Mouse (Mus musculus) CH12.LX (cell line): ENCODE measurements at regions not wholly inside any gene's neighbourhood (a gene's known extent, or its start where the extent isn't known, plus 50 kb on each side); places are given as distances from the start of the nearest gene placed in this dataset.

Experiments
- DNase-seq: peaks from one replicate; pipeline ENCODE4 v3.0.0-alpha.2; 2013; ENCODE audit errors: extremely low read depth
- H3K27ac ChIP-seq: 2 replicates; pipeline ENCODE4 v1.5.1; 2012; ENCODE audit warnings: low read depth, mild to moderate bottlenecking, control low read depth, moderate library complexity; ENCODE audit not compliant: insufficient read depth
- H3K27me3 ChIP-seq: replicated peaks from 2 replicates; pipeline ENCODE3; 2012; ENCODE audit warnings: inconsistent platforms
- H3K36me3 ChIP-seq, 2 experiments: replicated peaks in 1 of 2; 2 replicates each; pipeline versions ENCODE3 to v1.6.1; 2012; ENCODE audit warnings: inconsistent platforms in 1 of 2, low read length in 1 of 2, mild to moderate bottlenecking in 1 of 2, mixed read lengths in 1 of 2, moderate library complexity in 1 of 2; ENCODE audit not compliant: control insufficient read depth in 1 of 2, insufficient read depth in 1 of 2
- H3K4me1 ChIP-seq, 2 experiments: 2 replicates each; pipeline ENCODE4 v1.6.1; 2012; ENCODE audit warnings: inconsistent platforms in 1 of 2, moderate library complexity in 1 of 2; ENCODE audit not compliant: insufficient read depth in 2 of 2, control insufficient read depth in 1 of 2
- H3K4me2 ChIP-seq: 2 replicates; pipeline ENCODE4 v1.6.1; 2012; ENCODE audit warnings: low read depth, mild to moderate bottlenecking, control low read depth; ENCODE audit not compliant: poor library complexity, insufficient read depth, severe bottlenecking
- H3K4me3 ChIP-seq, 3 experiments: fragments of 150-350 bp in 1 of 3; sonication (generic) in 1 of 3; replicated peaks in 1 of 3; 2 replicates each; pipeline versions ENCODE3 to v1.5.1; 2011 to 2012; ENCODE audit warnings: low read depth in 2 of 3, low read length in 2 of 3, mild to moderate bottlenecking in 2 of 3, moderate library complexity in 2 of 3, control low read depth in 1 of 3, improper control_type of control experiment in 1 of 3, inconsistent platforms in 1 of 3, mixed read lengths in 1 of 3; ENCODE audit not compliant: poor library complexity in 1 of 3
- H3K79me2 ChIP-seq: replicated peaks from 2 replicates; pipeline ENCODE4 v1.6.1; 2012; ENCODE audit warnings: mild to moderate bottlenecking, moderate library complexity; ENCODE audit not compliant: control insufficient read depth, poor library complexity, insufficient read depth, severe bottlenecking; ENCODE audit errors: extremely low read depth
- H3K9ac ChIP-seq: 2 replicates; pipeline ENCODE4 v1.6.1; 2012; ENCODE audit warnings: low read depth, mild to moderate bottlenecking, control low read depth, moderate library complexity; ENCODE audit not compliant: insufficient read depth
- H3K9me3 ChIP-seq: replicated peaks from 2 replicates; pipeline ENCODE3; 2012; ENCODE audit warnings: low read length, inconsistent platforms, mixed read lengths
- CHD1 ChIP-seq: IDR thresholded peaks from 2 replicates; pipeline ENCODE4 v1.6.1; 2012; ENCODE audit warnings: low read depth, low read length, improper control_type of control experiment, inconsistent platforms
- CHD2 ChIP-seq: IDR thresholded peaks from 2 replicates; pipeline ENCODE4 v1.6.1; 2011; ENCODE audit warnings: low read length, improper control_type of control experiment
- CTCF ChIP-seq, 2 experiments: IDR thresholded peaks in 1 of 2; conservative IDR thresholded peaks in 1 of 2; 2 replicates each; pipeline ENCODE4 v1.5.1; 2011 to 2012; ENCODE audit warnings: low read depth in 2 of 2, low read length in 2 of 2, improper control_type of control experiment in 1 of 2, inconsistent platforms in 1 of 2, mild to moderate bottlenecking in 1 of 2, moderate library complexity in 1 of 2
- E2F4 ChIP-seq: IDR thresholded peaks from 2 replicates; pipeline ENCODE4 v1.6.1; 2011; ENCODE audit warnings: low read depth, low read length, improper control_type of control experiment; ENCODE audit not compliant: insufficient replicate concordance
- ELF1 ChIP-seq: IDR thresholded peaks from 2 replicates; pipeline ENCODE4 v1.6.1; 2014; ENCODE audit warnings: low read depth, mild to moderate bottlenecking, inconsistent platforms, low read length, improper control_type of control experiment
- EP300 ChIP-seq: IDR thresholded peaks from 2 replicates; pipeline ENCODE4 v1.6.1; 2011; ENCODE audit warnings: low read length, improper control_type of control experiment
- GABPA ChIP-seq: IDR thresholded peaks from 2 replicates; pipeline ENCODE4 v1.6.1; 2012; ENCODE audit warnings: low read depth, low read length, improper control_type of control experiment, inconsistent platforms; ENCODE audit not compliant: insufficient replicate concordance
- JUN ChIP-seq: IDR thresholded peaks from 2 replicates; pipeline ENCODE4 v1.6.1; 2011; ENCODE audit warnings: low read depth, mild to moderate bottlenecking, low read length, improper control_type of control experiment, moderate library complexity; ENCODE audit not compliant: insufficient read depth
- JUND ChIP-seq: conservative IDR thresholded peaks from 2 replicates; pipeline ENCODE4 v1.6.1; 2011; ENCODE audit warnings: low read depth, low read length, improper control_type of control experiment
- KAT2A ChIP-seq: IDR thresholded peaks from 2 replicates; pipeline ENCODE4 v1.6.1; 2012; ENCODE audit warnings: low read length, improper control_type of control experiment, inconsistent platforms; ENCODE audit not compliant: insufficient replicate concordance
- MAFK ChIP-seq: IDR thresholded peaks from 2 replicates; pipeline ENCODE4 v1.6.1; 2011; ENCODE audit warnings: low read length, improper control_type of control experiment; ENCODE audit not compliant: insufficient replicate concordance
- MAX ChIP-seq: IDR thresholded peaks from 2 replicates; pipeline ENCODE4 v1.6.1; 2011; ENCODE audit warnings: low read length, improper control_type of control experiment
- MEF2A ChIP-seq: IDR thresholded peaks from 2 replicates; pipeline ENCODE4 v1.6.1; 2014; ENCODE audit warnings: low read depth, mild to moderate bottlenecking, inconsistent platforms, low read length, improper control_type of control experiment, borderline replicate concordance
- NELFE ChIP-seq: IDR thresholded peaks from 2 replicates; pipeline ENCODE4 v1.6.1; 2011; ENCODE audit warnings: low read depth, low read length, improper control_type of control experiment
- NRF1 ChIP-seq: IDR thresholded peaks from 2 replicates; pipeline ENCODE4 v1.6.1; 2014; ENCODE audit warnings: low read depth, mild to moderate bottlenecking, inconsistent platforms, low read length, improper control_type of control experiment, moderate library complexity
- POLR2A ChIP-seq: IDR thresholded peaks from 2 replicates; pipeline ENCODE4 v1.6.1; 2011; ENCODE audit warnings: low read depth, mild to moderate bottlenecking, improper control_type of control experiment, low read length
- POLR2AphosphoS2 ChIP-seq: IDR thresholded peaks from 2 replicates; pipeline ENCODE4 v1.6.1; 2011; ENCODE audit warnings: low read depth, low read length, improper control_type of control experiment
- RAD21 ChIP-seq: IDR thresholded peaks from 2 replicates; pipeline ENCODE4 v1.6.1; 2011; ENCODE audit warnings: low read depth, mild to moderate bottlenecking, low read length, improper control_type of control experiment, moderate library complexity
- RCOR1 ChIP-seq: conservative IDR thresholded peaks from 2 replicates; pipeline ENCODE4 v1.6.1; 2012; ENCODE audit warnings: low read depth, mild to moderate bottlenecking, inconsistent platforms, low read length, improper control_type of control experiment
- SIN3A ChIP-seq: IDR thresholded peaks from 2 replicates; pipeline ENCODE4 v1.6.1; 2012; ENCODE audit warnings: low read length, improper control_type of control experiment, inconsistent platforms
- SMC3 ChIP-seq: IDR thresholded peaks from 2 replicates; pipeline ENCODE4 v1.6.1; 2011; ENCODE audit warnings: low read depth, low read length, improper control_type of control experiment
- TBP ChIP-seq: conservative IDR thresholded peaks from 2 replicates; pipeline ENCODE4 v1.6.1; 2011; ENCODE audit warnings: low read depth, low read length, improper control_type of control experiment
- TCF12 ChIP-seq: IDR thresholded peaks from 2 replicates; pipeline ENCODE4 v1.6.1; 2014; ENCODE audit warnings: low read depth, mild to moderate bottlenecking, inconsistent platforms, low read length, improper control_type of control experiment
- UBTF ChIP-seq: IDR thresholded peaks from 2 replicates; pipeline ENCODE4 v1.6.1; 2012; ENCODE audit warnings: low read depth, mild to moderate bottlenecking, inconsistent platforms, low read length, improper control_type of control experiment, moderate library complexity
- USF1 ChIP-seq: IDR thresholded peaks from 2 replicates; pipeline ENCODE4 v1.6.1; 2014; ENCODE audit warnings: low read depth, mild to moderate bottlenecking, inconsistent platforms, low read length, improper control_type of control experiment
- USF2 ChIP-seq: conservative IDR thresholded peaks from 2 replicates; pipeline ENCODE4 v1.6.1; 2011; ENCODE audit warnings: low read depth, low read length, improper control_type of control experiment
- ZKSCAN1 ChIP-seq: IDR thresholded peaks from 2 replicates; pipeline ENCODE4 v1.6.1; 2012; ENCODE audit warnings: low read depth, inconsistent platforms, low read length, improper control_type of control experiment, borderline replicate concordance
- ZMIZ1 ChIP-seq: IDR thresholded peaks from 2 replicates; pipeline ENCODE4 v1.6.1; 2012; ENCODE audit warnings: low read depth, mild to moderate bottlenecking, inconsistent platforms, low read length, improper control_type of control experiment
- ZNF384 ChIP-seq: IDR thresholded peaks from 2 replicates; pipeline ENCODE4 v1.6.1; 2012; ENCODE audit warnings: low read depth, low read length, improper control_type of control experiment, inconsistent platforms
- dilution Hi-C: fragments of 300-500 bp; cut with MboI; formaldehyde crosslinking; loops from 2 replicates; pipeline ENCODE4 v1.14.3; 2020; ENCODE audit warnings: low sequenced_read_pairs; ENCODE audit not compliant: extremely low pct_unique_long_range_greater_than_20kb, extremely low pct_ligation_motif_present
- in situ Hi-C: fragments of 300-500 bp; cut with MboI; formaldehyde crosslinking; loops from 3 replicates; pipeline ENCODE4 v1.14.3; 2019; ENCODE audit warnings: low sequenced_read_pairs, low pct_ligation_motif_present, low pct_unique_long_range_greater_than_20kb, mixed read lengths

- no peak for TF ChIP-seq MEF2A
- TF ChIP-seq NELFE = no peak
- no peak for TF ChIP-seq CTCF (conservative IDR thresholded peaks at IDR 0.05 in 1 of 2, IDR thresholded peaks at IDR 0.05 in 1 of 2; ENCODE audit: low read depth in 2 of 2, low read length in 2 of 2)
- no peak for TF ChIP-seq GABPA
- no peak for TF ChIP-seq JUND
- TF ChIP-seq E2F4 = no peak
- no peak for TF ChIP-seq USF1
- no peak for TF ChIP-seq EP300
- no peak for TF ChIP-seq TBP
- TF ChIP-seq POLR2A = no peak
- no peak for TF ChIP-seq MAX
- no peak for TF ChIP-seq CHD2
- no peak for TF ChIP-seq KAT2A
- TF ChIP-seq ZKSCAN1 = no peak
- no peak for TF ChIP-seq NRF1
- no peak for TF ChIP-seq SIN3A
- no peak for TF ChIP-seq ELF1
- TF ChIP-seq SMC3 = no peak
- no peak for TF ChIP-seq UBTF
- Histone ChIP-seq H3K9me3 (peaks cover 30% of the 10 kb centered on the region), H3K9ac (no peak overlapping the region), H3K4me1 (no peaks in the 10 kb centered on the region), H3K27me3 (no peaks in the 10 kb centered on the region), H3K4me3 (no peak overlapping the region), H3K27ac (no peak overlapping the region), H3K79me2 (no peaks in the 10 kb centered on the region), H3K36me3 (no peaks in the 10 kb centered on the region), H3K4me2 (no peak overlapping the region)
- in situ Hi-C loops (no loop called here), dilution Hi-C loops (no loop called here)
- DNase-seq = no peak
Observed at GRCm38 (mm10) chr3:17862367-17862766, 85.8 kb upstream of the Cypt12 start.

DNA sequence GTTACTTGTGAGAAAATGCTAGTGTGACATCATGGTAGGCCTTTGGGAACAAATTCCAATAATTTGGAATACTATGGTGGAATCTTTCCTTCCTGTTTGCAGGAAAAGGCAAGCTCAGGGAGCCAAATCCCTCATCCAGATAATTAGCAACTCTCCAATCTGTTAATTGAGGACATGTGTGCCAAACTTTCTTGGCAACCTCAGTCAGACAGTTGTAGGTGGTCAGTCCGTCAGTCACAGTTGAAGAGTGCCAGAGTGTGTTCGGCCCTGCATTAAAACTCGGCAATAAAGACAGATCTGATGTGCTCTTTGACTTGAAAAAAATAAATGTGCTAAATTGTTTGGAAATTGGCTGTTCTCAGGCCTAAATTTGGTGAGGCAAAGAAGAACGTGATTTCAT, 83.1 kb upstream of the Cypt12 start:
- in situ Hi-C loops = no loop called here
- TF ChIP-seq GABPA = no peak
- no peak for TF ChIP-seq KAT2A
- TF ChIP-seq ZKSCAN1 = no peak
- no peak for TF ChIP-seq TBP
- TF ChIP-seq EP300 = no peak
- no peak for TF ChIP-seq ZMIZ1
- no peak for TF ChIP-seq ELF1
- TF ChIP-seq TCF12 = no peak
- no peak for TF ChIP-seq RAD21
- TF ChIP-seq RCOR1 = no peak
- no peak for TF ChIP-seq POLR2A
- TF ChIP-seq POLR2AphosphoS2 = no peak
- TF ChIP-seq MAFK = no peak
- no peak for TF ChIP-seq CHD1
- no peak for TF ChIP-seq JUN
- TF ChIP-seq USF2 = no peak
- no peak for TF ChIP-seq CHD2
- TF ChIP-seq ZNF384 = no peak
- no peak for TF ChIP-seq SMC3
- Histone ChIP-seq H3K79me2 (no peaks in the 10 kb centered on the region), H3K4me3 (no peak overlapping the region), H3K36me3 (no peaks in the 10 kb centered on the region), H3K4me1 (no peaks in the 10 kb centered on the region), H3K4me2 (no peak overlapping the region), H3K27me3 (no peaks in the 10 kb centered on the region), H3K9me3 (peaks cover 29% of the 10 kb centered on the region), H3K27ac (no peak overlapping the region), H3K9ac (no peak overlapping the region)
- DNase-seq = no peak
- dilution Hi-C loops = no loop called here
